In genomic region chr2:30194656-30195055, GRCm38 (mm10) we compare ENCODE assay signal across 22 mouse cellular contexts. TPM values are rescaled to one million over a fixed set of nuclear protein-coding genes. Genes with fewer than 3 reads are reported as not detected.
DNase-seq lines count a peak whose midpoint lies in the region; ATAC-seq and TF ChIP-seq lines count a peak whose summit lies in the region.
"Had no signal": no experiment of that assay in that cellular context is flagged by ENCODE, and none has a peak within 500 bp of the region (broad histone marks: within the 10 kb centered on the region; RNA-seq: fewer than 3 reads in every experiment).

No protein-coding gene starts in this region.

- peak; percentile 38 for DNase-seq in forebrain, embryonic 14.5 days (ENCODE audit: low spot score)
- DNase-seq in hindbrain, postnatal 0 days (ENCODE audit: low spot score): no peak
- DNase-seq in adipocyte (ENCODE audit: low spot score): peak; percentile 68
- peak; percentile 60 for DNase-seq in brain, embryonic 14.5 days (ENCODE audit: low read depth)
- DNase-seq in urinary bladder, adult 2 months (ENCODE audit: low spot score): no peak
- no peak for DNase-seq in kidney, postnatal 14 days
- DNase-seq: adrenal gland, adult 2 months; adrenal gland, postnatal 10 days; adrenal gland, postnatal 25 days; cerebellum, adult 11-12 months; cerebellum, adult 2 months; cerebellum, adult 9-10 months; cerebellum, postnatal 10 days; cerebellum, postnatal 25 days had no signal

- no peak overlapping the region for H3K9ac ChIP-seq in forebrain, embryonic 14.5 days (ENCODE audit: low read length)
- no peak overlapping the region for H3K9ac ChIP-seq in forebrain, embryonic 16.5 days (replicated peaks; ENCODE audit: low read depth, low read length)
- no peak overlapping the region for H3K9ac ChIP-seq in hindbrain, postnatal 0 days (replicated peaks; ENCODE audit: low read length)
- no peak overlapping the region for H3K9ac ChIP-seq in hindbrain, embryonic 13.5 days
- H3K9ac ChIP-seq: embryonic facial prominence, embryonic 12.5 days; forebrain, embryonic 12.5 days had no signal

- no peaks in the 10 kb centered on the region for H3K4me1 ChIP-seq in forebrain, embryonic 14.5 days (ENCODE audit: control insufficient read depth, insufficient read depth, low read length)
- no peaks in the 10 kb centered on the region; the same call in 1 of the 2 replicates for H3K4me1 ChIP-seq in forebrain, embryonic 16.5 days (replicated peaks; ENCODE audit: control insufficient read depth, insufficient read depth, low read length)
- no peaks in the 10 kb centered on the region for H3K4me1 ChIP-seq in hindbrain, postnatal 0 days (ENCODE audit: insufficient read depth, low read length)
- no peaks in the 10 kb centered on the region for H3K4me1 ChIP-seq in hindbrain, embryonic 13.5 days (replicated peaks)
- H3K4me1 ChIP-seq: embryonic facial prominence, embryonic 12.5 days; forebrain, embryonic 12.5 days had no signal

- TF ChIP-seq POLR2A in brain, embryonic 14.5 days (IDR thresholded peaks at IDR 0.05; ENCODE audit: borderline replicate concordance, extremely low read depth, insufficient read depth, insufficient read length, poor library complexity, severe bottlenecking): no peak

- no peak overlapping the region for H3K4me2 ChIP-seq in forebrain, embryonic 14.5 days (ENCODE audit: low read length)
- H3K4me2 ChIP-seq in forebrain, embryonic 16.5 days (ENCODE audit: low read length): no peak overlapping the region
- H3K4me2 ChIP-seq in hindbrain, postnatal 0 days (ENCODE audit: low read depth, low read length): no peak overlapping the region
- no peak overlapping the region for H3K4me2 ChIP-seq in hindbrain, embryonic 13.5 days
- H3K4me2 ChIP-seq: embryonic facial prominence, embryonic 12.5 days; forebrain, embryonic 12.5 days had no signal

- WGBS in forebrain, embryonic 14.5 days: 41% methylated on average over 3 of the region's 3 CpGs
- 37% methylated on average over 3 of the region's 3 CpGs for WGBS in forebrain, embryonic 16.5 days
- WGBS in hindbrain, postnatal 0 days: 69% methylated on average over 3 of the region's 3 CpGs
- WGBS in hindbrain, embryonic 13.5 days: 77% methylated on average over 3 of the region's 3 CpGs

- H3K27ac ChIP-seq in forebrain, embryonic 14.5 days (ENCODE audit: low read depth, low read length): no peak overlapping the region
- H3K27ac ChIP-seq in forebrain, embryonic 16.5 days (ENCODE audit: low read length): no peak overlapping the region
- 0 out of 2 replicates have a peak overlapping the region, but pooled peaks have one; percentile 36 for H3K27ac ChIP-seq in hindbrain, postnatal 0 days
- no peak overlapping the region for H3K27ac ChIP-seq in hindbrain, embryonic 13.5 days
- H3K27ac ChIP-seq: embryonic facial prominence, embryonic 10.5 days; embryonic facial prominence, embryonic 12.5 days; forebrain, embryonic 12.5 days had no signal

- no peaks in the 10 kb centered on the region for H3K27me3 ChIP-seq in forebrain, embryonic 14.5 days (replicated peaks; ENCODE audit: control insufficient read depth, insufficient read depth, low read length)
- H3K27me3 ChIP-seq in forebrain, embryonic 16.5 days (replicated peaks; ENCODE audit: control insufficient read depth, insufficient read depth, low read length): no peaks in the 10 kb centered on the region
- no peaks in the 10 kb centered on the region for H3K27me3 ChIP-seq in hindbrain, postnatal 0 days (ENCODE audit: insufficient read depth, low read length)
- no peaks in the 10 kb centered on the region for H3K27me3 ChIP-seq in hindbrain, embryonic 13.5 days
- H3K27me3 ChIP-seq: embryonic facial prominence, embryonic 12.5 days; forebrain, embryonic 12.5 days; Patski had no signal

- ATAC-seq in forebrain, embryonic 14.5 days: no peak
- no peak; the same call in 1 of the 2 replicates for ATAC-seq in forebrain, embryonic 16.5 days
- ATAC-seq in hindbrain, postnatal 0 days: no peak
- ATAC-seq in hindbrain, embryonic 13.5 days (ENCODE audit: low FRiP score): no peak
- ATAC-seq: activated CD4-positive, CD25-positive, alpha-beta regulatory T cell, adult 4 months; Patski had no signal

- H3K4me3 ChIP-seq in forebrain, embryonic 14.5 days (ENCODE audit: low read depth, low read length): no peak overlapping the region
- no peak overlapping the region for H3K4me3 ChIP-seq in forebrain, embryonic 16.5 days (replicated peaks; ENCODE audit: low read length)
- H3K4me3 ChIP-seq in hindbrain, postnatal 0 days (ENCODE audit: low read length): no peak overlapping the region
- H3K4me3 ChIP-seq in hindbrain, embryonic 13.5 days: no peak overlapping the region
- H3K4me3 ChIP-seq: embryonic facial prominence, embryonic 10.5 days; embryonic facial prominence, embryonic 12.5 days; forebrain, embryonic 12.5 days had no signal

- H3K9me3 ChIP-seq in forebrain, embryonic 14.5 days (replicated peaks; ENCODE audit: control insufficient read depth, low read length): no peaks in the 10 kb centered on the region
- no peaks in the 10 kb centered on the region for H3K9me3 ChIP-seq in forebrain, embryonic 16.5 days (ENCODE audit: control insufficient read depth, low read length)
- no peaks in the 10 kb centered on the region for H3K9me3 ChIP-seq in hindbrain, postnatal 0 days (ENCODE audit: low read length)
- no peaks in the 10 kb centered on the region for H3K9me3 ChIP-seq in hindbrain, embryonic 13.5 days
- H3K9me3 ChIP-seq: embryonic facial prominence, embryonic 10.5 days; embryonic facial prominence, embryonic 12.5 days; forebrain, embryonic 12.5 days had no signal

- 0 out of 2 replicates have a peak, but pooled peaks cover 2% of the 10 kb centered on the region for H3K36me3 ChIP-seq in forebrain, embryonic 14.5 days (ENCODE audit: control insufficient read depth, insufficient read depth, low read length)
- no peaks in the 10 kb centered on the region for H3K36me3 ChIP-seq in forebrain, embryonic 16.5 days (ENCODE audit: control insufficient read depth, insufficient read depth)
- H3K36me3 ChIP-seq in hindbrain, postnatal 0 days (ENCODE audit: insufficient read depth, low read length): no peaks in the 10 kb centered on the region
- peaks cover 12% of the 10 kb centered on the region for H3K36me3 ChIP-seq in hindbrain, embryonic 13.5 days
- H3K36me3 ChIP-seq: embryonic facial prominence, embryonic 12.5 days; forebrain, embryonic 12.5 days had no signal

- TF ChIP-seq CTCF in hindbrain, postnatal 0 days (IDR thresholded peaks at IDR 0.05; ENCODE audit: low read depth): no peak
- no peak for TF ChIP-seq CTCF in brain, embryonic 14.5 days (IDR thresholded peaks at IDR 0.05; ENCODE audit: borderline replicate concordance, extremely low read depth, insufficient read depth, insufficient read length)

RNA-seq across cellular contexts. Expression of gene Kyat1, which starts 11.0 kb away (rescaled TPM):
- polyA plus RNA-seq in forebrain, embryonic 14.5 days (2014; fragmentation: Nextera tagmentation; extraction: Ambion mirVana): 16.5 and 17.7 TPM in 2 replicates
- 15.4 and 16.3 TPM in 2 replicates for polyA plus RNA-seq in forebrain, embryonic 16.5 days (2015; fragmentation: Nextera tagmentation; extraction: Ambion mirVana)
- 23.9 and 34.3 TPM in 2 replicates for total RNA-seq in hindbrain, postnatal 0 days (2014; rRNA removed)
- polyA plus RNA-seq in hindbrain, postnatal 0 days (2015; fragmentation: Nextera tagmentation; extraction: Ambion mirVana): 17.0 and 17.9 TPM in 2 replicates
- polyA plus RNA-seq in hindbrain, embryonic 13.5 days (2015; fragmentation: Nextera tagmentation; extraction: Ambion mirVana): 14.5 and 14.8 TPM in 2 replicates
- polyA plus RNA-seq in brain, embryonic 14.5 days (2012; rRNA removed): 30.0 and 42.9 TPM in 2 replicates
- polyA plus RNA-seq in urinary bladder, adult 2 months (2012; rRNA removed): 75.5 and 103 TPM in 2 replicates

RNA-seq across cellular contexts. Expression of gene Spout1, which starts 16.4 kb away (rescaled TPM):
- polyA plus RNA-seq in forebrain, embryonic 14.5 days (2014; fragmentation: Nextera tagmentation; extraction: Ambion mirVana): 59.6 and 60.7 TPM in 2 replicates
- 63.8 and 65.9 TPM in 2 replicates for polyA plus RNA-seq in forebrain, embryonic 16.5 days (2015; fragmentation: Nextera tagmentation; extraction: Ambion mirVana)
- total RNA-seq in hindbrain, postnatal 0 days (2014; rRNA removed): 32.6 and 48.2 TPM in 2 replicates
- polyA plus RNA-seq in hindbrain, postnatal 0 days (2015; fragmentation: Nextera tagmentation; extraction: Ambion mirVana): 52.6 and 56.1 TPM in 2 replicates
- 58.1 and 58.4 TPM in 2 replicates for polyA plus RNA-seq in hindbrain, embryonic 13.5 days (2015; fragmentation: Nextera tagmentation; extraction: Ambion mirVana)
- polyA plus RNA-seq in brain, embryonic 14.5 days (2012; rRNA removed): 48.1 and 53.8 TPM in 2 replicates
- polyA plus RNA-seq in urinary bladder, adult 2 months (2012; rRNA removed): 25.0 and 26.9 TPM in 2 replicates

RNA-seq across cellular contexts. Expression of gene Endog, which starts 23.4 kb away (rescaled TPM):
- 12.8 and 17.4 TPM in 2 replicates for polyA plus RNA-seq in forebrain, embryonic 14.5 days (2014; fragmentation: Nextera tagmentation; extraction: Ambion mirVana)
- 10.7 and 13.3 TPM in 2 replicates for polyA plus RNA-seq in forebrain, embryonic 16.5 days (2015; fragmentation: Nextera tagmentation; extraction: Ambion mirVana)
- total RNA-seq in hindbrain, postnatal 0 days (2014; rRNA removed): 63.7 and 64.1 TPM in 2 replicates
- polyA plus RNA-seq in hindbrain, postnatal 0 days (2015; fragmentation: Nextera tagmentation; extraction: Ambion mirVana): 42.2 and 42.7 TPM in 2 replicates
- 14.3 and 19.3 TPM in 2 replicates for polyA plus RNA-seq in hindbrain, embryonic 13.5 days (2015; fragmentation: Nextera tagmentation; extraction: Ambion mirVana)
- polyA plus RNA-seq in brain, embryonic 14.5 days (2012; rRNA removed): 19.1 and 19.2 TPM in 2 replicates
- 26.0 and 26.4 TPM in 2 replicates for polyA plus RNA-seq in urinary bladder, adult 2 months (2012; rRNA removed)

RNA-seq across cellular contexts. Expression of gene Lrrc8a, which starts 42.9 kb away (rescaled TPM):
- polyA plus RNA-seq in forebrain, embryonic 14.5 days (2014; fragmentation: Nextera tagmentation; extraction: Ambion mirVana): 61.8 and 66.8 TPM in 2 replicates
- polyA plus RNA-seq in forebrain, embryonic 16.5 days (2015; fragmentation: Nextera tagmentation; extraction: Ambion mirVana): 58.9 and 59.7 TPM in 2 replicates
- total RNA-seq in hindbrain, postnatal 0 days (2014; rRNA removed): 66.2 and 68.4 TPM in 2 replicates
- polyA plus RNA-seq in hindbrain, postnatal 0 days (2015; fragmentation: Nextera tagmentation; extraction: Ambion mirVana): 59.7 and 61.9 TPM in 2 replicates
- polyA plus RNA-seq in hindbrain, embryonic 13.5 days (2015; fragmentation: Nextera tagmentation; extraction: Ambion mirVana): 59.8 TPM in 2 replicates
- polyA plus RNA-seq in brain, embryonic 14.5 days (2012; rRNA removed): 33.4 and 42.4 TPM in 2 replicates
- 24.3 and 30.2 TPM in 2 replicates for polyA plus RNA-seq in urinary bladder, adult 2 months (2012; rRNA removed)

RNA-seq across cellular contexts. Expression of gene Gm28035, which starts 45.7 kb away (rescaled TPM):
- polyA plus RNA-seq in forebrain, embryonic 14.5 days (2014; fragmentation: Nextera tagmentation; extraction: Ambion mirVana): 0.34 and 0.56 TPM in 2 replicates
- 0.46 and 0.58 TPM in 2 replicates for polyA plus RNA-seq in forebrain, embryonic 16.5 days (2015; fragmentation: Nextera tagmentation; extraction: Ambion mirVana)
- 6.8 and 15.1 TPM in 2 replicates for total RNA-seq in hindbrain, postnatal 0 days (2014; rRNA removed)
- polyA plus RNA-seq in hindbrain, postnatal 0 days (2015; fragmentation: Nextera tagmentation; extraction: Ambion mirVana): 0.25 and 0.31 TPM in 2 replicates
- 0.10 and 0.36 TPM in 2 replicates for polyA plus RNA-seq in hindbrain, embryonic 13.5 days (2015; fragmentation: Nextera tagmentation; extraction: Ambion mirVana)
- 14.8 and 23.6 TPM in 2 replicates for polyA plus RNA-seq in brain, embryonic 14.5 days (2012; rRNA removed)
- 4.1 and 5.4 TPM in 2 replicates for polyA plus RNA-seq in urinary bladder, adult 2 months (2012; rRNA removed)
- total RNA-seq: MEL had no signal
- polyA plus RNA-seq: activated CD4-positive, CD25-positive, alpha-beta regulatory T cell, adult 4 months had no signal

Comparison
In these comparisons a context has a peak if more than half of its experiments do, and no peak if none do; other contexts are left out.
1. DNase-seq: peak in forebrain, embryonic 14.5 days (single experiment), adipocyte (single experiment) and brain, embryonic 14.5 days (single experiment); none in hindbrain, postnatal 0 days (single experiment), urinary bladder, adult 2 months (single experiment) and kidney, postnatal 14 days (single experiment).